Mouse (Mus musculus) testis, adult 2 months (tissue): ENCODE results near the gene Rpl26.

ENCODE experiments used
- CTCF ChIP-seq: fragments of 200-500 bp; IDR thresholded peaks from 2 replicates; pipeline ENCODE4 v1.5.1; 2012; ENCODE audit warnings: low read depth, mild to moderate bottlenecking, inconsistent platforms, low read length, moderate library complexity; ENCODE audit not compliant: control insufficient read depth, insufficient read depth, insufficient replicate concordance
- POLR2A ChIP-seq: fragments of 200-500 bp; IDR thresholded peaks from 2 replicates; pipeline ENCODE4 v1.6.1; 2012; ENCODE audit warnings: low read depth, mild to moderate bottlenecking, inconsistent platforms, low read length, moderate library complexity; ENCODE audit not compliant: control insufficient read depth

DNA sequence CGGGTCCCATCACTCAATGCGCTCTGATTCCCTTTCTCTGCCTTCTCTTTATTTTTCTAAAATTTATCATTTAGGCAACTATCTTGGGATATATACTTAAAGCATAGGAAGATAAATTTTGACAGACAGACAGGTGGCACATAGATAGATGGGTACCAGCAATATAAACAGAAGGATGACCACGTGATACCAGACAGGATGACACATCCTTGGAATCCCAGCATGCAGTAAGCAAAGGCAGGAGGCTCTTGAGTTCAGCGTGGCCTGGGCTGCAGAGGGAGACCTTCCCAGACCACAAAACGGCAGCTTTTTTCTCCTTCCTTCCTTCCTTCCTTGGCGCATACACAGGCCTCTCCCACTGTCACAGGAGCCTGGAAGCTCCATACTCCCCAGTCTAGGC lies 3.5 kb upstream of the Rpl26 start:
- no peak for TF ChIP-seq POLR2A
- no peak for TF ChIP-seq CTCF
